Mouse (Mus musculus): ENCODE data around the gene Oxct2a. TPM values are rescaled to one million over a fixed set of nuclear protein-coding genes. Genes with fewer than 3 reads are reported as not detected.
A peak's percentile ranks its signal among the peaks of the same experiment; 100 is the strongest.
"Not testable (repeated sequence)": the region's sequence is repeated elsewhere in the genome, so short reads cannot be mapped to it uniquely, and the experiment has no call there.

The Oxct2a gene
- polyA plus RNA-seq, 1 experiment from 2014 or later: not detected

DNA sequence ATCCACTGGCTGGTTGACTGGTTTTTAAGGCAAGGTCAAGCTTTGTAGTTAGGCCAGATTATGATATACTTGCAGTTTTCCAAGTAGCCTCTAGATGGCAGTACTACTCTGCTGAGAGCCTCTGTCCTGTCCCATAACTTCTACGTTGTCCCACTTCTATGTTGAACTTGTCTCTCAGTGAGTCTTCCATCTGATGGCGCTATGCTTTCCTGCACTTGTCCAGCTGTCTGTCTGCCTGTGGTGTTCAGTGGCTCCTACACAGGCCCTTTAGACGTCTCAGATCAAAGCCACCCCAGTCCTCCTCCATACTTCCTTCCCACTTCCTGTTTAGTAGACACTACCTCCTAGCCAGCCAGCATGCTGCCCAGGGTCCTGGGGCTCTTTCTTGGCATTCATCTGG, 17.6 kb downstream of the Oxct2a start:
- no peak overlapping the region for H3K4me3 ChIP-seq (ENCODE audit: low read depth, low read length)
- WGBS: 46% methylated on average over 3 of the region's 3 CpGs
- H3K4me2 ChIP-seq (ENCODE audit: low read depth): no peak overlapping the region
- H3K4me1 ChIP-seq (ENCODE audit: control insufficient read depth, insufficient read depth, low read length): no peaks in the 10 kb centered on the region
- DNase-seq (ENCODE audit: low spot score): peak; percentile 43
- no peak for ATAC-seq (ENCODE audit: insufficient read depth, low FRiP score, low TSS enrichment)
- no peaks in the 10 kb centered on the region for H3K27me3 ChIP-seq (ENCODE audit: control insufficient read depth, insufficient read depth, low read length)
- H3K36me3 ChIP-seq (ENCODE audit: control insufficient read depth, insufficient read depth, low read length): peaks cover 7% of the 10 kb centered on the region
- H3K9me3 ChIP-seq (ENCODE audit: control insufficient read depth, low read length): no peaks in the 10 kb centered on the region
- H3K9ac ChIP-seq (ENCODE audit: low read length): no peak overlapping the region
- H3K27ac ChIP-seq (ENCODE audit: low read depth, low read length): no peak overlapping the region

DNA sequence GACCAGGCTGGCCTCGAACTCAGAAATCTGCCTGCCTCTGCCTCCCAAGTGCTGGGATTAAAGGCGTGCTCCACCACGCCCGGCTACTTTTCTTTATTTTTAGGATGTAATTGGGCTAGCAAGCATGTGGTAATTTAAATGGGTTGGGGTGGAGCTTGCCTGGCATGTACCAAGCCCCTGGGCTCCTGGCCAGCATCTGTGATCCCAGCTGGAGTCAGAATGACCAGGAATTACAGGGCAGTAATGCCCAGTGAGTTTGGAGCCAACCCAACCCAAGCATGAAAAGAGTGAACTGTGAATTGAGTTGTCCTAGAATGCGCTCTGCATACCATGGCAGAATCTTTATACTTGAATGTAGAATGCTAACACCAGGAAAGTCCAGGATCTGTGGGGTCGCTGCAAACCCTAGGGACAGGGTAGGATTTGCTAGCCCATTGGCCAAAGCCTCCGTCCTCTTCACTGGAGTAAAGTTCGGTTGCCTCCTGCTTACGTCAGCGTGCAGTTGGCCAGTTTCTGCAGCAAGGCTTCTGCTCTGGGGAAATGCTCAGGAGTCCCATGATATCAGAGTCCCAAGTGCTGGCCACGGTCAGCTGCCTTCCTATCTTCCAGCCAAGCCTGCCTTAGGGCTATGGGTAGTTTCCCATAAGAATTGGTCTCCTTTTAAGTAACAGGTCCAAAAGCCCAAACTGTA, 24.3 kb downstream of the Oxct2a start:
- no peak overlapping the region for H3K4me3 ChIP-seq (ENCODE audit: low read depth, low read length)
- H3K27ac ChIP-seq (ENCODE audit: low read depth, low read length): no peak overlapping the region
- no peaks in the 10 kb centered on the region for H3K9me3 ChIP-seq (ENCODE audit: control insufficient read depth, low read length)
- H3K9ac ChIP-seq (ENCODE audit: low read length): no peak overlapping the region
- WGBS: 95% methylated on average over 11 of the region's 11 CpGs
- no peak overlapping the region for H3K4me2 ChIP-seq (ENCODE audit: low read depth)
- DNase-seq (ENCODE audit: low spot score): no peak
- H3K4me1 ChIP-seq (ENCODE audit: control insufficient read depth, insufficient read depth, low read length): no peaks in the 10 kb centered on the region
- no peak for ATAC-seq (ENCODE audit: insufficient read depth, low FRiP score, low TSS enrichment)
- H3K36me3 ChIP-seq (ENCODE audit: control insufficient read depth, insufficient read depth, low read length): peaks cover 46% of the 10 kb centered on the region
- no peaks in the 10 kb centered on the region for H3K27me3 ChIP-seq (ENCODE audit: control insufficient read depth, insufficient read depth, low read length)

DNA sequence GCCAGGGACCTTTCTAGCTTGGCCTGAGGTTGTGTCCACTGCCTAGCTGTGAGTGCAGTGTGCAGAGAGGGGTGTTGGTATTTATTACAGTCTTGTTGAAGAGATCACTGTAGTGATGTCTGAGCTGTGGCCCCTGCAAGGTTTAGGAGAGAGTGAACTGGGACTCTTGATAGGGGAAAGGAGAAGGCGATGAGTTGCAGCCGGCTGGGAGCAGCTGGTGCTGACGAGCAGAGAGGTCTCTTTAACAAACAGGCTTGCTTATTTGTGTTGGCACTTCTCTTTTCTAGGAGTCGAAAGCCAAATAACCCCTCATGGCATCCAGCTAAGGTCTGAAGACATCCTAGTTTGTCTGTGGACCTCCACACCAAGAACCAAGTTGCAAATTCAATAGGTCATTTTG, 25.2 kb downstream of the Oxct2a start:
- WGBS: 87% methylated on average over 4 of the region's 4 CpGs
- Histone ChIP-seq H3K4me3 (ENCODE audit: low read depth, low read length) (no peak overlapping the region), H3K9ac (ENCODE audit: low read length) (no peak overlapping the region), H3K27me3 (ENCODE audit: control insufficient read depth, insufficient read depth, low read length) (no peaks in the 10 kb centered on the region), H3K36me3 (ENCODE audit: control insufficient read depth, insufficient read depth, low read length) (peaks cover 46% of the 10 kb centered on the region), H3K27ac (ENCODE audit: low read depth, low read length) (no peak overlapping the region), H3K4me2 (ENCODE audit: low read depth) (no peak overlapping the region), H3K4me1 (ENCODE audit: control insufficient read depth, insufficient read depth, low read length) (no peaks in the 10 kb centered on the region), H3K9me3 (ENCODE audit: control insufficient read depth, low read length) (no peaks in the 10 kb centered on the region)
- ATAC-seq (ENCODE audit: insufficient read depth, low FRiP score, low TSS enrichment): no peak
- no peak for DNase-seq (ENCODE audit: low spot score)

DNA sequence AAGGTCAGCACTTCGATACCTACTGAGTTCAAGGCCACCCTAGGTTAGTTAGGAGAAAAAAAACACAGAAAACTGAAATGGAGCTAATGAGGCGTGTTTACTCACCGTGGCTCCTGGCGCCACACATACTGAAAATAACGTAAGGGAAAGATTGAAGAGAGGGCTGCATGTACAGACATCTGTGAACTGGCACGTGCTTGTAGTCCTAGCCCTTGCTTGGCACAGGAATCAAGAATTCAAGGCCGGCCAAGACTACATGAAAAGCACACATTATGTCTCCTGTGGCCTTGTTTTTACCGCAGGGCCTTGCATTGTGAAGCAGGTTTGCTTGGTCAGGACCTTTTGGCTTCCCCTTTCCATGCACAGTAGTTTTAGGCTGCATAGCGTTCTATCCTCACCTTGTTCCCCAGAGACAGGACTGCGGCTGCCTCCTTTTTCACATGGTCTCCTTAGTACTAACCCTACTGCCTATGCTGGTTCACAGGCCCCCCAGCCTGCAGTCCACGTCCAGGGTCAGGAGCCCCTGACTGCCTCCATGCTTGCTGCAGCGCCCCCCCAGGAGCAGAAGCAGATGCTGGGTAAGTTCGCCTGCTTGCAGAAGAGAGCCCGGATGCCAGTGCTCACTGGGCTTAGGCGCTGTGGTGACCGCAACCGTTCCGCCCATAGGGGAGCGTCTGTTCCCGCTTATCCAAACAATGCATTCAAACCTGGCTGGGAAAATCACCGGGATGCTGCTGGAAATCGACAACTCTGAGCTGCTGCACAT, 26.1 kb downstream of the Oxct2a start:
- 96% methylated on average over 21 of the region's 22 CpGs for WGBS
- Histone ChIP-seq H3K36me3 (ENCODE audit: control insufficient read depth, insufficient read depth, low read length) (peaks cover 47% of the 10 kb centered on the region), H3K27ac (ENCODE audit: low read depth, low read length) (no peak overlapping the region), H3K4me1 (ENCODE audit: control insufficient read depth, insufficient read depth, low read length) (no peaks in the 10 kb centered on the region), H3K4me2 (ENCODE audit: low read depth) (no peak overlapping the region), H3K9me3 (ENCODE audit: control insufficient read depth, low read length) (no peaks in the 10 kb centered on the region), H3K9ac (ENCODE audit: low read length) (no peak overlapping the region), H3K4me3 (ENCODE audit: low read depth, low read length) (no peak overlapping the region), H3K27me3 (ENCODE audit: control insufficient read depth, insufficient read depth, low read length) (no peaks in the 10 kb centered on the region)
- no peak for ATAC-seq (ENCODE audit: insufficient read depth, low FRiP score, low TSS enrichment)
- no peak for DNase-seq (ENCODE audit: low spot score)

DNA sequence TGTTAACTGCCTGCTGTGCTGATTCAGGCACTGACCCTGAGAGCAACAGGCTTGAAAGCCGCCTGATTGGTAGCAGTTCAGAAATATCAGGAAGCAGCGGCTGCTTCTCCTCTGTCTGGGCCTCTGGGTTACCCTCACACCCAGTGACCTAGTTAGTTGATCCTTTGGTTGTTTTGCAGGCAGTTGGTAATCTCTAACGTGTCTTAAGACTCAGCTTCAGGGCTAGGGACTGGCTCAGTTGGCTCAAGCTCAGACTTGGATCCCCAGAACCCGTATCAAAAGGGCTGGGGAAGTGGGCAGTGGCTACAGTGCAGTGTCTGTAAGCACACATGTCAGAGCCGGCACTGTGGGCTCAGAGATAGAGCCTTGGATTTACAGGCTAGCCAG, 27.3 kb downstream of the Oxct2a start:
- Histone ChIP-seq H3K9ac (ENCODE audit: low read length) (no peak overlapping the region), H3K4me3 (ENCODE audit: low read depth, low read length) (no peak overlapping the region), H3K4me2 (ENCODE audit: low read depth) (no peak overlapping the region), H3K4me1 (ENCODE audit: control insufficient read depth, insufficient read depth, low read length) (no peaks in the 10 kb centered on the region), H3K36me3 (ENCODE audit: control insufficient read depth, insufficient read depth, low read length) (peaks cover 53% of the 10 kb centered on the region), H3K9me3 (ENCODE audit: control insufficient read depth, low read length) (no peaks in the 10 kb centered on the region), H3K27me3 (ENCODE audit: control insufficient read depth, insufficient read depth, low read length) (no peaks in the 10 kb centered on the region), H3K27ac (ENCODE audit: low read depth, low read length) (no peak overlapping the region)
- DNase-seq (ENCODE audit: low spot score) (no peak), ATAC-seq (ENCODE audit: insufficient read depth, low FRiP score, low TSS enrichment) (no peak)
- WGBS: 86% methylated on average over 5 of the region's 5 CpGs

DNA sequence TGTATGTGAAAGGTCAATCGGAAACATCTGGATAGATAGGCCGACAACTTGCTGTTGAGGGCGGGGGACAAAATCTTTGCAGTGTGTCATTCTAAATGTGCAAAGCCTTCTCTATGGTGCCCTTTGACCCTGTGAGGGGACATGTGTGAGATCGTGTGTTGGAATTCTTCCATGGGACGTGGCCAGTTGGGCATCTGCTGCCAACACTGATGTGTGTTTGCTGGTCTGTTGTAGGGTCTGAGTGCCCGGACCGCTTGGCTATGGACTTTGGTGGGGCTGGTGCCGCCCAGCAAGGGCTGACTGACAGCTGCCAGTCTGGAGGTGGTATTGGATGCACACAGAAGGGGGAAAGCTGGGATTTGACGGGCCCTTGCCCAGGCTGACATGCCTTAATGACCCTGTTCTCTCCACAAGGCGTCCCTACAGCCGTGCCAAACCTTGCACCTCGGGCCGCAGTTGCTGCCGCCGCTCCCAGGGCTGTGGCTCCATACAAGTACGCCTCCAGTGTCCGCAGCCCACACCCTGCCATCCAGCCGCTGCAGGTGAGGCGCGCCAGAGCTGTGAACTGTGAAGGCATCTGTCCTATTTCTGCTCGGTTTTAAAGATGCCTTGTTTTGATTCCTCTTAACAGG, 27.8 kb downstream of the Oxct2a start:
- Histone ChIP-seq H3K36me3 (ENCODE audit: control insufficient read depth, insufficient read depth, low read length) (peaks cover 56% of the 10 kb centered on the region), H3K4me1 (ENCODE audit: control insufficient read depth, insufficient read depth, low read length) (no peaks in the 10 kb centered on the region), H3K9me3 (ENCODE audit: control insufficient read depth, low read length) (no peaks in the 10 kb centered on the region), H3K9ac (ENCODE audit: low read length) (no peak overlapping the region), H3K27ac (ENCODE audit: low read depth, low read length) (no peak overlapping the region), H3K27me3 (ENCODE audit: control insufficient read depth, insufficient read depth, low read length) (no peaks in the 10 kb centered on the region), H3K4me2 (ENCODE audit: low read depth) (no peak overlapping the region), H3K4me3 (ENCODE audit: low read depth, low read length) (no peak overlapping the region)
- no peak for ATAC-seq (ENCODE audit: insufficient read depth, low FRiP score, low TSS enrichment)
- no peak for DNase-seq (ENCODE audit: low spot score)
- WGBS: 85% methylated on average over 21 of the region's 21 CpGs

DNA sequence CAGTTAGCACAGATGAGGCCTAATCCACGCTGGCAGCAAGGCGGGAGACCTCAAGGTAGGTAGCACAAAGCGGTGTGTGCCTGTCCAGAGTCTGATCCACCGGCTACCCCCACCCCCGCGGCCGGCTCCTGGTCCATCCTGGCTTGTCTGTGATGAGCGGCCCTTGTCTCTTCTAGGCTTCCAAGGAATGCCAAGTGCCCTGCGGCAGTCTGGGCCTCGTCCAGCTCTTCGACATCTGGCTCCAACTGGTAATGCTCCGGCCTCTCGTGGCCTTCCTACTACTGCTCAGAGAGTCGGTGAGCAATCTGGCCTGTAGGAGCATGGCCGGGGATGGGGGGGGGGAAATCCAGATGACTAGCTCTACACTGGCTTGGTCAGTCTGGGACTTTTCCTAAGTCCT, 28.4 kb downstream of the Oxct2a start:
- 95% methylated on average over 15 of the region's 15 CpGs for WGBS
- peaks cover 56% of the 10 kb centered on the region for H3K36me3 ChIP-seq (ENCODE audit: control insufficient read depth, insufficient read depth, low read length)

DNA sequence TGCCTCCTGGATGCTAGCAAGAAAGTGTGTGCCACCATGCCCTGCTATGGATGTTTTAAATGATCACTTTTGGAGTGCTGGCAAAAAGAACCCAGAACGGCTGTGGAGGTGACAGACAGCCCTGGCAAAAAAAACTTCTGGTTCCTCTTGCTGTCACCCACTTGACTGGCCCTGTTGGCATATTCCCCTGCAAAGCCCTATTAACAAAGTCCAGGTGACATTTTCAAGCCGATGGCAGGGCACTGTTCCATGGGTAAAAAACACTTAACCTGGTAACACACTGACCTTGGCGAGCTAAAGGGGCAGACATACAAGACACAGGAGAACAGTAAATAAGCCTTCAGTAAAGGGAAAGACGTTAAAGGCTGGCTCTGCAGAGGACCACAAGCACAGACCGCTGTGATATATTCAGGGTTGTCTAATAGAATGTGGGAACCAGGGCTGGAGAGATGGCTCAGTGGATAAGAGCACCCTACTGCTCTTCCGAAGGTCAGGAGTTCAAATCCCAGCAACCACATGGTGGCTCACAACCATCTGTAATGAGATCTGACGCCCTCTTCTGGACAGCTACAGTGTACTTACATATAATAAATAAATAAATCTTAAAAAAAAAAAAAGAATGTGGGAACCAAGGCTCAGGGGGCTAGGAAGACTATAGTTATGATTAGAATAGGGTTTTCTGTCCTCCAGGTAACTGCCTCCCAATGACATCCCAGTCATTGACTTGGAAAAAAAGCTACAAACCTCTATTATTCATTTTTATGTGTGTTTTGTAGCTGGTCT, 29.6 kb downstream of the Oxct2a start:
- Histone ChIP-seq H3K9ac (ENCODE audit: low read length) (no peak overlapping the region), H3K27ac (ENCODE audit: low read depth, low read length) (no peak overlapping the region), H3K4me2 (ENCODE audit: low read depth) (no peak overlapping the region), H3K36me3 (ENCODE audit: control insufficient read depth, insufficient read depth, low read length) (peaks cover 51% of the 10 kb centered on the region), H3K4me3 (ENCODE audit: low read depth, low read length) (no peak overlapping the region), H3K9me3 (ENCODE audit: control insufficient read depth, low read length) (no peaks in the 10 kb centered on the region), H3K4me1 (ENCODE audit: control insufficient read depth, insufficient read depth, low read length) (no peaks in the 10 kb centered on the region), H3K27me3 (ENCODE audit: control insufficient read depth, insufficient read depth, low read length) (no peaks in the 10 kb centered on the region)
- DNase-seq (ENCODE audit: low spot score): no peak
- WGBS: 79% methylated on average over 7 of the region's 7 CpGs
- no peak for ATAC-seq (ENCODE audit: insufficient read depth, low FRiP score, low TSS enrichment)

More for the DNA sequence above, 28.4 kb downstream of the Oxct2a start:
- H3K27ac ChIP-seq (ENCODE audit: low read depth, low read length); H3K4me3 ChIP-seq (ENCODE audit: low read depth, low read length); H3K27me3 ChIP-seq (ENCODE audit: control insufficient read depth, insufficient read depth, low read length); ATAC-seq (ENCODE audit: insufficient read depth, low FRiP score, low TSS enrichment); H3K4me1 ChIP-seq (ENCODE audit: control insufficient read depth, insufficient read depth, low read length); H3K4me2 ChIP-seq (ENCODE audit: low read depth); H3K9ac ChIP-seq (ENCODE audit: low read length); H3K9me3 ChIP-seq (ENCODE audit: control insufficient read depth, low read length); DNase-seq (ENCODE audit: low spot score): not testable (repeated sequence)

All from neural tube, embryonic 11.5 days (tissue).